Mouse (Mus musculus) frontal cortex, postnatal 36 days (tissue): ENCODE measurements at regions not wholly inside any gene's neighbourhood (a gene's known extent, or its start where the extent isn't known, plus 50 kb on each side); places are given as distances from the start of the nearest gene placed in this dataset.

Experiments
- DNase-seq, 2 experiments: peaks; one replicate each; pipeline ENCODE4 v3.0.0; 2022; ENCODE audit warnings: low spot score in 2 of 2

GRCm38 (mm10) chr16:74739194-74740135 is 327.8 kb upstream of the Robo2 start:
- DNase-seq: peak in 1 of 2 experiments; percentile 12

- DNase-seq: no peak
These were observed 321.5 kb upstream of the Robo2 start for GRCm38 (mm10) chr16:74732940-74733776.

- DNase-seq: no peak
These were observed 318.7 kb upstream of the Robo2 start for GRCm38 (mm10) chr16:74730169-74730794.

GRCm38 (mm10) chr16:74723217-74723616 is 311.6 kb upstream of the Robo2 start:
- DNase-seq: no peak

- DNase-seq: no peak
These were observed 306.5 kb upstream of the Robo2 start for GRCm38 (mm10) chr16:74718154-74718553.

- no peak for DNase-seq
These were observed 306.0 kb upstream of the Robo2 start for GRCm38 (mm10) chr16:74717622-74718021.

GRCm38 (mm10) chr16:74714950-74715349 is 303.3 kb upstream of the Robo2 start:
- DNase-seq: no peak

GRCm38 (mm10) chr16:74712515-74712914 is 300.9 kb upstream of the Robo2 start:
- no peak for DNase-seq

GRCm38 (mm10) chr16:74702067-74702466 is 290.4 kb upstream of the Robo2 start:
- DNase-seq: no peak

- DNase-seq: peak in 1 of 2 experiments; percentile 24
These were observed 271.7 kb upstream of the Robo2 start for GRCm38 (mm10) chr16:74683371-74683770.

GRCm38 (mm10) chr16:74675586-74675985 is 264.0 kb upstream of the Robo2 start:
- no peak for DNase-seq

- DNase-seq: no peak
These were observed 259.8 kb upstream of the Robo2 start for GRCm38 (mm10) chr16:74671466-74671865.

GRCm38 (mm10) chr16:74664337-74664736 is 252.7 kb upstream of the Robo2 start:
- DNase-seq: no peak

GRCm38 (mm10) chr16:74651244-74651643 is 239.6 kb upstream of the Robo2 start:
- DNase-seq: no peak

- DNase-seq: no peak
These were observed 237.6 kb upstream of the Robo2 start for GRCm38 (mm10) chr16:74649207-74649606.

- DNase-seq: no peak
These were observed 236.8 kb upstream of the Robo2 start for GRCm38 (mm10) chr16:74648384-74648783.

GRCm38 (mm10) chr16:74644750-74645366 is 233.2 kb upstream of the Robo2 start:
- no peak for DNase-seq

- DNase-seq: no peak
These were observed 228.2 kb upstream of the Robo2 start for GRCm38 (mm10) chr16:74639805-74640204.

GRCm38 (mm10) chr16:74637638-74638037 is 226.0 kb upstream of the Robo2 start:
- DNase-seq: no peak

- no peak for DNase-seq
These were observed 214.2 kb upstream of the Robo2 start for GRCm38 (mm10) chr16:74625783-74626182.

- no peak for DNase-seq
These were observed 200.4 kb upstream of the Robo2 start for GRCm38 (mm10) chr16:74612072-74612471.

GRCm38 (mm10) chr16:74609564-74609963 is 197.9 kb upstream of the Robo2 start:
- no peak for DNase-seq
